Mouse (Mus musculus) heart, embryonic 11.5 days (tissue): ENCODE data around the gene Mapkap1. TPM values are rescaled to one million over a fixed set of nuclear protein-coding genes. Genes with fewer than 3 reads are reported as not detected.
A peak's percentile ranks its signal among the peaks of the same experiment; 100 is the strongest.

ENCODE experiments used
- ATAC-seq: fragments of 200-750 bp; cut with Nextera tagmentation; replicated peaks from 2 replicates; pipeline ENCODE4 v1.8.0; 2017; ENCODE audit warnings: moderate library complexity; ENCODE audit not compliant: insufficient number of reproducible peaks, low FRiP score, low TSS enrichment
- H3K27ac ChIP-seq: fragments of 300-500 bp; sonication (generic); 2 replicates; pipeline ENCODE4 v1.5.1; 2014; ENCODE audit warnings: mild to moderate bottlenecking, low read depth, low read length
- H3K27me3 ChIP-seq: fragments of 300-500 bp; sonication (generic); 2 replicates; pipeline ENCODE4 v1.6.1; 2014; ENCODE audit warnings: mild to moderate bottlenecking, low read length, mixed read lengths; ENCODE audit not compliant: control insufficient read depth, insufficient read depth
- H3K36me3 ChIP-seq: fragments of 300-500 bp; sonication (generic); 2 replicates; pipeline ENCODE4 v1.6.1; 2014; ENCODE audit warnings: mild to moderate bottlenecking, low read length, moderate library complexity, mixed read lengths; ENCODE audit not compliant: control insufficient read depth, insufficient read depth
- H3K4me1 ChIP-seq: fragments of 300-500 bp; sonication (generic); 2 replicates; pipeline ENCODE4 v1.6.1; 2014; ENCODE audit warnings: low read length; ENCODE audit not compliant: control insufficient read depth, insufficient read depth
- H3K4me2 ChIP-seq: fragments of 300-500 bp; sonication (generic); 2 replicates; pipeline ENCODE4 v1.6.1; 2014; ENCODE audit warnings: mild to moderate bottlenecking, moderate library complexity
- H3K4me3 ChIP-seq: fragments of 300-500 bp; sonication (generic); 2 replicates; pipeline ENCODE4 v1.5.1; 2014; ENCODE audit warnings: low read depth, low read length
- H3K9ac ChIP-seq: fragments of 300-500 bp; sonication (generic); 2 replicates; pipeline ENCODE4 v1.6.1; 2014; ENCODE audit warnings: mild to moderate bottlenecking, low read depth, low read length, moderate library complexity
- H3K9me3 ChIP-seq: fragments of 300-500 bp; sonication (generic); replicated peaks from 2 replicates; pipeline ENCODE4 v1.6.1; 2016; ENCODE audit warnings: low read length; ENCODE audit not compliant: control insufficient read depth
- WGBS: fragments of 180-500 bp; shearing (Covaris S2); extraction: QIAGEN DNeasy Blood & Tissue Kit; methylation state at CpG from one replicate; pipeline ENCODE4 v1.1.7; 2014; ENCODE audit not compliant: insufficient replicate concordance; 5-methylcytosine and 5-hydroxymethylcytosine counted together
- polyA plus RNA-seq: library from polyadenylated mRNA; unstranded; fragments of >200 nt; fragmentation: Nextera tagmentation; extraction: Ambion mirVana; gene quantifications from 2 replicates; pipeline ENCODE4 v1.2.1, GENCODE M21; 2014

Mapkap1 gene
- polyA plus RNA-seq, 1 experiment from 2014 or later: 61.7 TPM

DNA sequence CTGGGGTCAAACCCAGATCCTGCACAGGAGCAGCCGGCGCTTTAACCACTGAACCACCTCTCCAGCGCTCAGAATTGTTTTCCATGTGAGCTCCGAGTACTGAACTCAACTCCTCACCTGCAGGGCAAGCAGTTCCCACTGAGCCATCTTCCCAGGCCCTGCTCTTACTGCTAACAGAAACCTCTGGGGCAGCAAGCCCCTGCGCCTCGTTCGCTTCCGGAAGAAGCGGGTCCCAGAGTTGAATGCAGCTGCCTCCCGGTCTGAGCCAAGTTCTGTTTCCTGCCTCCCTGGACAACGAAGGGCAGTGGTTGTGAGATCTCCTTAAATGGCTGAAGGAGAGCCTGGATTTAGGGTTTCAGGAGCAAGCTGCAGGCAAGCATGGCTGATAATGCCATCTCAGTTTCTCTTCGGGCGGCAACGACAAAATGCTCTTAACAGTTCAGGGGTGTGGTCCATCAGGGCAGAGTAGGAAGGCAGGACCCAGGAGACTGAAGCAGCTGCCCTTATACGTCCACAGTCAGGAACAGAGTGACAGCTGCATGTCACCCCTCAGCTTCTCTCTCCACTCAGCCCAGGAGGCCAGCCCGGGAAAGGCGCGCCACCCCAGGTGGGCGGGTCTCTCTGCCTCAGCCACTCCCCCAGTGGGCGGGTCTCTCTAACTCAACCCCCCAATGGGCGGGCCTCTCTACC is 239.4 kb downstream of the Mapkap1 start:
- H3K4me3 ChIP-seq: peak overlapping the region; percentile 56
- H3K9me3 ChIP-seq: no peaks in the 10 kb centered on the region
- H3K9ac ChIP-seq: peak overlapping the region; percentile 75
- H3K4me1 ChIP-seq: peaks cover 8% of the 10 kb centered on the region; the same call in 1 of the 2 replicates
- peak overlapping the region; percentile 93 for H3K4me2 ChIP-seq
- H3K36me3 ChIP-seq: no peaks in the 10 kb centered on the region
- H3K27ac ChIP-seq: peak overlapping the region; percentile 12; the same call in 1 of the 2 replicates
- no peaks in the 10 kb centered on the region for H3K27me3 ChIP-seq
- ATAC-seq: peak; percentile 88
- 4% methylated on average over 21 of the region's 21 CpGs for WGBS

DNA sequence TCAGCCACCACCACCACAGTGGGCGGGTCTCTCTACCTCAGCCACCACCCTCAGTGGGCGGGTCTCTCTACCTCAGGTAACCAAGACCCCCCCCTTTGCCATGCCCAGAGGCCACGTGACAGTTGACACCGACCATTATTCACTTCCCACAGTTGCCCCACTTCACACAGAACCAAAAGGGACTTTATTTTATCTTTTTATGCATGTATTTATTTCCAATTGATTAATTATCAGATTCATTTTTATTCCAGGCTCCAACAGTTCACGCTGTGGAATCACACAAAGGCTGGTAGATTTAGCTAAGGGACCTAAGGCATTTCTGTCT is 239.9 kb downstream of the Mapkap1 start:
- no peaks in the 10 kb centered on the region for H3K36me3 ChIP-seq
- H3K9ac ChIP-seq: peak overlapping the region; percentile 75; the same call in 1 of the 2 replicates
- no peaks in the 10 kb centered on the region for H3K27me3 ChIP-seq
- H3K9me3 ChIP-seq: no peaks in the 10 kb centered on the region
- H3K4me3 ChIP-seq: peak overlapping the region; percentile 56
- H3K4me2 ChIP-seq: peak overlapping the region; percentile 93
- no peak for ATAC-seq
- peaks cover 8% of the 10 kb centered on the region; the same call in 1 of the 2 replicates for H3K4me1 ChIP-seq
- 9% methylated on average over 5 of the region's 5 CpGs for WGBS
- H3K27ac ChIP-seq: no peak overlapping the region

DNA sequence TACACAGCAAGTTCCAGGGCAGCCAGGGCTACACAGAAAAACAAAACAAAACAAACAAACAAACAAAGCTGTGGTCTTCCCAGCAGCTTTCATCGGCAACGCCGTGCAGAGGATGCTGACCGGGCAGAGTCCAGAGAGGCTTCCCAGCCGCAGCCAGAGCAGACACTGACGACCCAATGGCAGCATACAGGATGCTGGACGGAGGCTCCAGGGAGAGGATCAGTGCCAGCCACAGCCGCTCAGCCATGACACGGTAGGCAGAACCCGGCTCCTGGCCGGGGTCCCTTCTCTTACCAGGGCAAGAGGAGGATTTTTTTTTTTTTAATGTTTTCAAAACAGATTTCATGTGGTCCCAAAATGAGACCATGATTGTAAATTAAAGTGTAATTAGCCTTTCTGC is 240.8 kb downstream of the Mapkap1 start:
- Histone ChIP-seq H3K4me2 (no peak overlapping the region), H3K4me1 (peaks cover 8% of the 10 kb centered on the region; the same call in 1 of the 2 replicates), H3K36me3 (no peaks in the 10 kb centered on the region), H3K27me3 (no peaks in the 10 kb centered on the region), H3K27ac (no peak overlapping the region), H3K9ac (no peak overlapping the region), H3K9me3 (no peaks in the 10 kb centered on the region), H3K4me3 (no peak overlapping the region)
- no peak for ATAC-seq
- 71% methylated on average over 11 of the region's 11 CpGs for WGBS

DNA sequence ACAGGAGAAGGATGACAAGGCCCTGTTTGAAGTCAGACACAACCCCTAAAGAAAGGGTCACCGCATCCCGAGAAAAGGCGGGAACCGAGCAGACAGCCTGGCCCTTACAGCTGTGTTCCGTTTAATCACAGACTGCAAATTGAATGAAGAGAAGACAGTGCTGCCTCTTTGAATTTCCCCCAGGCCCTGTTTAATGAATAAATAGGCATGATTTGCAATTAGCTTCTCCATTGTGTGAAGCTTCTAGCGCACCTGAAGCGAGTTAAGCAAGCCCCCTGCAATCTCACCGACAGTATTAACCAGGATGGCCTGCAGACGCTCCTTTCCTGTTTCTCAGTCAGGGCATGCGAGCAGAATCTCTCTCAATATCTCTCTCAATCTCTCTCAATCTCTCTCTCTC is 261.2 kb downstream of the Mapkap1 start:
- no peaks in the 10 kb centered on the region for H3K9me3 ChIP-seq
- H3K27me3 ChIP-seq: no peaks in the 10 kb centered on the region
- 42% methylated on average over 10 of the region's 10 CpGs for WGBS
- H3K4me3 ChIP-seq: no peak overlapping the region
- H3K4me2 ChIP-seq: no peak overlapping the region; the same call in 1 of the 2 replicates
- no peak overlapping the region for H3K9ac ChIP-seq
- H3K4me1 ChIP-seq: peaks cover 29% of the 10 kb centered on the region
- ATAC-seq: no peak
- H3K36me3 ChIP-seq: no peaks in the 10 kb centered on the region
- H3K27ac ChIP-seq: no peak overlapping the region

DNA sequence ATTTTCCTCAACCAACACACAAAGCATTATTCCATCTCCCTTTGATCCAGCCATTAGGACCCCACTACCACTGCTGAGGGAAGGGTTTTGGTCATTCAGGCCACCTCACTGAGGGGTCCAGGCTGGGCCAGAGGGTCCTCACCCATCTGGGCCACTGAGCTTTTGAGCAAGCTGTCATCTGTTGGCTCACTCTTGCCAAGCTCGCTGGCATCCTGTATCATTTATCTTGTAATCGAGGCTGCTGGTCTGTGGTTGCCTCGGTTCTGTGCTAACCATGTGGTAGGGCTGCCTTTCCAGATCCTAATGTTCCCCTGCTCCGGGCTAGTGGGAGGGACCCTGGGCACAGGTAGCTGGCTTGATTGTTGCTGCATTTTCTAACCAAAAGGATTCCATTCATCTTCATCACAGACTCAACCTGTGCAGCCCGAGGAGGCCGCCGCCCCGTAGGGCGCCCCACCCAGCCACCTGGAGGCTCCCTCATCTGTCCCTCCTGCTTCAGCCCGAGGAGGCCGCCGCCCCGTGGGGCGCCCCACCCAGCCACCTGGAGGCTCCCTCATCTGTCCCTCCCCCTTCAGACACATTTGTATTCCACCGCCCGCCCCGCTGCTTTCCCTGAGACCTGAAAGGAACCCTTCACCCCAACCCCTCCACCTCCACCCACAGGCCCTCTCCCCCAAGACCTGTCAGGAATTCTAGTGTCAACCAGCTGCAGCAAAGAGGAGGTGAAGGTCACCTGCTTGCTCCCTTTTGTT is 262.0 kb downstream of the Mapkap1 start:
- Histone ChIP-seq H3K4me1 (peaks cover 29% of the 10 kb centered on the region), H3K36me3 (no peaks in the 10 kb centered on the region), H3K9me3 (no peaks in the 10 kb centered on the region), H3K4me3 (peak overlapping the region; percentile 20; the same call in 1 of the 2 replicates), H3K27ac (peak overlapping the region; percentile 92), H3K9ac (peak overlapping the region; percentile 44; the same call in 1 of the 2 replicates), H3K27me3 (no peaks in the 10 kb centered on the region), H3K4me2 (peak overlapping the region; percentile 49)
- no peak for ATAC-seq
- WGBS: 35% methylated on average over 17 of the region's 17 CpGs

DNA sequence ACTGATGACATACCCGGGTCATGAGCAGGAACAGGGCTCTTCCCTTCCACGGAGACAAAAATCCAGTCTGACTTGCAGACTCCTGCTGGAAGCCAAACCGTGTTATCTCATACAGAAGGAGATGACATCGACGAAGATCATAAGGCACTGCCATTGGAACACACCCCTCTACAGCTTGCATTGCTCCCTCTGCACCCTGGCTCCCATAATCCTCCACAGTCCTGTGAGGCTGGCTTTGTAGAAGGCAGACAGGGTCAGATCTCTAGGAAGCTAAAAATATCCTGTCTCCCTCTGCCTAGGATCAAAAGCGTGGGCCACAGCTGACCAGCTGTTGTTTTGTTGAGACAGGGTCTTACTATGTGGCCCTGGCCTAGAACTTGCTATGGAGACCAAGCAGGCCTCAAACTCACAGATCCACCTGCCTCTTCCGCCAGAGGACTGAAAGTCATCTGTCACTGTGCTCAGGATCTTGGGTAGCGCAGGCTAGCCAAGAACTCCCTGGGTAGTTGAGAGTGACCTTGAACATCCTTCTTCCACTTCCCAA is 262.7 kb downstream of the Mapkap1 start:
- H3K4me3 ChIP-seq: no peak overlapping the region
- peak overlapping the region; percentile 92 for H3K27ac ChIP-seq
- H3K4me2 ChIP-seq: peak overlapping the region; percentile 49
- no peak for ATAC-seq
- no peaks in the 10 kb centered on the region for H3K27me3 ChIP-seq
- no peaks in the 10 kb centered on the region for H3K36me3 ChIP-seq
- H3K9me3 ChIP-seq: no peaks in the 10 kb centered on the region
- peak overlapping the region; percentile 44 for H3K9ac ChIP-seq
- whole genome bisulfite sequencing: 33% methylated on average over 8 of the region's 8 CpGs
- peaks cover 29% of the 10 kb centered on the region for H3K4me1 ChIP-seq

DNA sequence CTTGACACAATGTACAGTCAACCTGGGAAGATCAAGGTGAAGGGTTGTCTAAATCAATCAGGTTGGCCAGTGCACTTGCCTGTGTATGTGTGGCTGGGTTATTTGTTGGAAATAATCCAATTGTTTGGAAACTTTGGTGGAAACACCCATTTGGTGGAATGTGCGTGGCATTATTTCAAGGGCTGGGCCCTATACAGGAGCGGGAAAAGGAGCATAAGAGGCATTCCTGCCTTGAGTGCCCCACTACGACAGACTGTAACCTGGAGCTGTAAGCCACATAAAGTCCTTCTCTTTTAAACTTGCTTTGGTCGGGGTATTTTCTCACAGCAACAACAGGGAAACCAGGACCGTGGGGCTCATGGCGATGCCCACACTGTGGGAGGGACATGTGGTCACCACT is 263.9 kb downstream of the Mapkap1 start:
- Histone ChIP-seq H3K4me3 (no peak overlapping the region), H3K4me1 (peaks cover 29% of the 10 kb centered on the region), H3K4me2 (no peak overlapping the region), H3K36me3 (no peaks in the 10 kb centered on the region), H3K27ac (no peak overlapping the region), H3K9me3 (no peaks in the 10 kb centered on the region), H3K9ac (no peak overlapping the region), H3K27me3 (no peaks in the 10 kb centered on the region)
- no peak for ATAC-seq
- WGBS: 73% methylated on average over 6 of the region's 6 CpGs

DNA sequence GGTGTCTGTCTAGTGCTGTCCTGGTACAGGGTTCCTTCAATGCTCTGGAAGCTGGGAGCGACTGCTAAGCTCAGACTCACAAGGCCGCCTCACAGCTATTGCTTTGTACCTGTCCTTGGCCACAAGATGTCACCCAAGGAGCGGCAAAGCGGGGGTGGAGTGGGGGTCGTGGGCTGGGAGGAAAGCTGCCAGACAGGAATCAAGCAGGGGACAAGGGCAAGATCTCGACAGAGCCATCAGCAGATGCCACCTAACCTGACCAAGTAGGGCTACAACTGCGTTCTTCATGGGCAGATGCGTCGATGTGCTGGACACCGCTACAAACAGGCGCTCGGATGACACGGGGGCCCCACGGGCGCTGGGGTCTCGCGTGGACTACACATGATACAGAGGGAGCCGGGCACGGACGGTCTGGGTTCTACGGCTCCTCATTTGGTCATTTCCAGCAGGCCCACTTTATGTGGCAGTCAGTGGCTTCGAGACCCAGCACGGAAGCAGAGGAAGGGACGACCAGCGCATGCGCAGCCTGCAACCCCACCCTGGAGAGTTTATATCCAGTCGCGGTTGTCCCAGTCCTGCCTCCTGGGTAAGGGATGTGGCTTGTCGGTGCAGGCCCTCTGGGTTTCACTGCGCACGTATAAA is 264.9 kb downstream of the Mapkap1 start:
- peak; percentile 28; the same call in 1 of the 2 replicates for ATAC-seq
- H3K4me1 ChIP-seq: peaks cover 29% of the 10 kb centered on the region
- peak overlapping the region; percentile 88 for H3K4me2 ChIP-seq
- peaks cover 5% of the 10 kb centered on the region; the same call in 1 of the 2 replicates for H3K36me3 ChIP-seq
- H3K9me3 ChIP-seq: no peaks in the 10 kb centered on the region
- peak overlapping the region; percentile 54 for H3K4me3 ChIP-seq
- H3K27ac ChIP-seq: peak overlapping the region; percentile 57
- H3K9ac ChIP-seq: peak overlapping the region; percentile 84
- no peaks in the 10 kb centered on the region for H3K27me3 ChIP-seq
- WGBS: 17% methylated on average over 31 of the region's 31 CpGs
